Mouse (Mus musculus): ENCODE results near the gene Rnf11. TPM values are rescaled to one million over a fixed set of nuclear protein-coding genes. Genes with fewer than 3 reads are reported as not detected.

Gene Rnf11
- polyA plus RNA-seq, 1 experiment: 27.2 TPM

DNA sequence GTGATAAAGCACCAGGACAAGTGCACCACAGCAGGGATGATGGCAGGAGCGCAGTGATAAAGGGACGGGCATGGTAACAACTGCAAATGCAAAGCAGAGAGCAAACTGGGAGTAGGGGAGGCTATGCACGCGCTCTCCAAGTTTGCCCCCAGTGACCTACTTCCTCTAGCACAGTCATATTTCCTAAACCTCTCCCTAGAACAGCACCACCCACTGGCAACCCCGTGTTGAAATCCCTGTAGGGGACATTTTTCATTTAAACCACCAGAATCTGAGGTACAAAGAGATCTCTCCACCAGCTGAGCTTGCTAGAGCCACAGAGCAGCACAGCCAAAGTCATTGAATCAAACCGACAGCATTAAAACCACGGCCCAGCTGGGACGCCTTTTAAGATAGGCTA, 45.4 kb downstream of the Rnf11 start:
- Histone ChIP-seq H3K4me1 (ENCODE audit: control insufficient read depth, insufficient read depth, insufficient read length, low read length) (no peaks in the 10 kb centered on the region), H3K27me3 (ENCODE audit: control insufficient read depth, insufficient read depth, low read length) (no peaks in the 10 kb centered on the region), H3K36me3 (ENCODE audit: control insufficient read depth, insufficient read depth, low read length) (no peaks in the 10 kb centered on the region), H3K27ac (ENCODE audit: insufficient read depth, low read depth, low read length) (no peak overlapping the region), H3K4me3 (ENCODE audit: low read depth, low read length) (no peak overlapping the region)
- 77% methylated on average over 8 of the region's 8 CpGs for WGBS
- no peak for TF ChIP-seq CTCF (IDR thresholded peaks at IDR 0.05; ENCODE audit: extremely low read depth, insufficient read length, insufficient replicate concordance, low read depth, low read length)
- no peak for TF ChIP-seq POLR2A (IDR thresholded peaks at IDR 0.05; ENCODE audit: low read depth, low read length)

DNA sequence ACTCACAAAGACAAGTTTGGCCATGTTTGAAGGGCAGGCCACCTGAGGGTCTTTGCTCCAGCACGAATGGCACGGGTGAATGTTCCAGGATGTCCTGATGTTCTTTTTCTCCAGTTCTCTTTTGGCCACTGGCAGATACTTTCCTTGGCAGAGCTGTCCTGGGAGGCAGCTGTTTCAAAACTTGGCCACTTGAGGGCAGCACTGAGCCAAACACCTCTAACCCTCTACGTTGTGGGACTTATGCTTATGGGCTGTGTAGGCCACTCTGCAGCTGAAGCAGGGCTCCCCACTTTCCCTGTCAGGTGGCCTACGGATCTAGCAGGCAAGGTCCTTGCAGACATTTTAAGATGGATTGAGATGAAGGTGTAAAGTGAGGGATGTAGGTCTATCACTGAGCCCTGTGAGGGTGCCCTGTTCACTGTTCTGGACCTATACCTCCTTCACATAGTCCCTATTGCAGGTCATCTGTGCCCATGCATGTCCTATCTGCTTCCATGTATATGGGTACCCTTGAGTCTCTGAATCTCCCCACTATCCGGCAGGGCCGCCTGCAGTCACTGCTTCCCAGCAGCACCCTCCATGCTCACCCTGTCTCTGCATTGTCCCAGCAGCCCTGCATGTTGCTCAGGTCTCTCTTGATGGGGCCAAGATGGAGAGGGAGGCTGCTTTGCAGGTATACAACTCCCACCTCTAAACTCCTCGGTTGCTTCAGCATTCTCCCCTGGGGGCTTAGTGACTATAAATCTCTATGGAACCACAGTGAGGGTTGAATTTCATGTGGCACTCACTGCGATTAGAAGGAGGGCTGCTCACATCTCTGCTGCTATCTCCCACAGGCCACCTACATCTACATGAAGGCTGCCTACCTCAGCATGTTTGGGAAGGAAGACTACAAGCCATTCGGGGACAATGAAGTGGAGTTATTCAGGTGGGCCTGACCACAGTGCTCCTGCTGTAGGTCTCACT, 46.3 kb downstream of the Rnf11 start:
- no peaks in the 10 kb centered on the region for H3K36me3 ChIP-seq (ENCODE audit: control insufficient read depth, insufficient read depth, low read length)
- no peaks in the 10 kb centered on the region for H3K4me1 ChIP-seq (ENCODE audit: control insufficient read depth, insufficient read depth, insufficient read length, low read length)
- no peaks in the 10 kb centered on the region for H3K27me3 ChIP-seq (ENCODE audit: control insufficient read depth, insufficient read depth, low read length)
- H3K4me3 ChIP-seq (ENCODE audit: low read depth, low read length): no peak overlapping the region
- TF ChIP-seq POLR2A (IDR thresholded peaks at IDR 0.05; ENCODE audit: low read depth, low read length) (no peak), CTCF (IDR thresholded peaks at IDR 0.05; ENCODE audit: extremely low read depth, insufficient read length, insufficient replicate concordance, low read depth, low read length) (peak; percentile 87; the same call in 1 of the 2 replicates)
- 56% methylated on average over 9 of the region's 9 CpGs for WGBS
- H3K27ac ChIP-seq (ENCODE audit: insufficient read depth, low read depth, low read length): no peak overlapping the region

DNA sequence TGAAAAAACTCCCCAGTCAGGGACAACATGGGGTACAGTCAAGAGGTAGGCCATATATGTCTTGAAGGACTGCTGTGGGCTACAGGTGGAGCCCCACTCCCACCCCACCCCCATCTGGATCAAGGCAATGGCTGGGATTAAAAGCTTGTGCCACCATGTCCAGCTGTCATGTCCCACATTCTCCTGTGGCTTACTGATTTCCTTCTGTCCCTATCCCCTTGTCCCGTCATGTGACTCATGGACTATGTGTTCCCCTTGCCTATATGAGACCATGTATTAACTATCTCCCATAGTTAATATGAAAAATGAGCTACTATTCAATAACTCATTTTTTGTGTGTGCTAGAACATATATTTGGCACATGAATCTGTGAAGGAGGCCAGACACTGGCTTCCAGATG, 50.3 kb downstream of the Rnf11 start:
- TF ChIP-seq CTCF (IDR thresholded peaks at IDR 0.05; ENCODE audit: extremely low read depth, insufficient read length, insufficient replicate concordance, low read depth, low read length) (no peak), POLR2A (IDR thresholded peaks at IDR 0.05; ENCODE audit: low read depth, low read length) (no peak)
- Histone ChIP-seq H3K36me3 (ENCODE audit: control insufficient read depth, insufficient read depth, low read length) (no peaks in the 10 kb centered on the region), H3K4me3 (ENCODE audit: low read depth, low read length) (no peak overlapping the region), H3K27ac (ENCODE audit: insufficient read depth, low read depth, low read length) (no peak overlapping the region), H3K27me3 (ENCODE audit: control insufficient read depth, insufficient read depth, low read length) (no peaks in the 10 kb centered on the region), H3K4me1 (ENCODE audit: control insufficient read depth, insufficient read depth, insufficient read length, low read length) (peaks cover 3% of the 10 kb centered on the region)
- 91% methylated on average over 1 of the region's 1 CpGs for WGBS

DNA sequence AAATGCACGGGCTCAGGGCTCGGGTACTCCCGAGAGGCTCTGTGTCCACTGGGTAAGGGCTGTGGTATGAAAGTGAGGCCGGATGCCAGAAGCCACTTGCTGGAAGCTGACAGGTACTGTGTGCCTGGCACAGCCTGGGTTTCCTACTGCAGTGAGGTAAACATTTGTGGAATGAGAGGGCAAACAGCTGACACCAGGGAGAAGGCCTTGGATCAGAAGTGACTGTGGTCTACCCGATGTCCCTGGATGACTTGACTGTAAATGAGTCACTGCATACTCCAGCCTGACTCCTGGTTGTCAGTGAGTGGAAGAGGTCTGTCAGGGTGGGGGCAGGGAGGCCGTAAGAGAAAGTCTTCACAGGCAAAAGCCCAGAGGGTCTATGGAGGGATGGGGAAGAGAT, 50.9 kb downstream of the Rnf11 start:
- 75% methylated on average over 6 of the region's 6 CpGs for WGBS
- no peaks in the 10 kb centered on the region for H3K27me3 ChIP-seq (ENCODE audit: control insufficient read depth, insufficient read depth, low read length)
- peaks cover 3% of the 10 kb centered on the region for H3K4me1 ChIP-seq (ENCODE audit: control insufficient read depth, insufficient read depth, insufficient read length, low read length)
- no peak overlapping the region for H3K27ac ChIP-seq (ENCODE audit: insufficient read depth, low read depth, low read length)
- H3K4me3 ChIP-seq (ENCODE audit: low read depth, low read length): no peak overlapping the region
- TF ChIP-seq POLR2A (IDR thresholded peaks at IDR 0.05; ENCODE audit: low read depth, low read length) (no peak), CTCF (IDR thresholded peaks at IDR 0.05; ENCODE audit: extremely low read depth, insufficient read length, insufficient replicate concordance, low read depth, low read length) (no peak)
- H3K36me3 ChIP-seq (ENCODE audit: control insufficient read depth, insufficient read depth, low read length): no peaks in the 10 kb centered on the region

DNA sequence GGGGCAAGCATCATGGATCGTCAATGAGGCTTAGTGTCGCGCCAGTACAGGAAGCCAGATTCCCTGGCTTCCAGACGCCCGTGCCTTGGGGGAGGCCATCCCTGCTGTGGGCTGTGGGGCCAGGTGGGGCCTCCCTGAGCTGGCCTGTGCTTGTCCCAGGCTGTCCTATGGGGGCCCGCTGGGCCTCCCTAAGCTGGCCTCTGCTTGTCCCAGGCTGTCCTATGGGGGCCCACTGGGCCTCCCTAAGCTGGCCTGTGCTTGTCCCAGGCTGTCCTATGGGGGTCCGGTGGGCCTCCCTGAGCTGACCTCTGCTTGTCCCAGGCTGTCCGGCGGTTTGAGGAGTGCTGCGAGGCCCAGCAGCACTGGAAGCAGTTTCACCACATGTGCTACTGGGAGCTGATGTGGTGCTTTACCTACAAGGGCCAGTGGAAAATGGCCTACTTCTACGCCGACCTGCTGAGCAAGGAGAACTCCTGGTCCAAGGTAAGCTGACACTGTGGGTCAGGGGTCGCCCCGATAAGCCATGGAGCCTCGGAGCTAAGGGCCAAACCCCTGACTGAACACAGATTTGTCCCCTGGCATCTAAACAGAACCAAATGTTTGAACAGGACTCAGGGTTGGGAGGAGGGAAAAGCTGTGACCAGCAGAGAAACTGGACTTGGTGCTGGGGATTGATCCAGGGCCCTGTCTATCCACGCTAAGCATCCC, 51.7 kb downstream of the Rnf11 start:
- Histone ChIP-seq H3K27me3 (ENCODE audit: control insufficient read depth, insufficient read depth, low read length) (no peaks in the 10 kb centered on the region), H3K36me3 (ENCODE audit: control insufficient read depth, insufficient read depth, low read length) (no peaks in the 10 kb centered on the region), H3K27ac (ENCODE audit: insufficient read depth, low read depth, low read length) (no peak overlapping the region), H3K4me1 (ENCODE audit: control insufficient read depth, insufficient read depth, insufficient read length, low read length) (peaks cover 3% of the 10 kb centered on the region), H3K4me3 (ENCODE audit: low read depth, low read length) (no peak overlapping the region)
- TF ChIP-seq CTCF (IDR thresholded peaks at IDR 0.05; ENCODE audit: extremely low read depth, insufficient read length, insufficient replicate concordance, low read depth, low read length) (no peak), POLR2A (IDR thresholded peaks at IDR 0.05; ENCODE audit: low read depth, low read length) (no peak)
- 84% methylated on average over 16 of the region's 16 CpGs for WGBS

DNA sequence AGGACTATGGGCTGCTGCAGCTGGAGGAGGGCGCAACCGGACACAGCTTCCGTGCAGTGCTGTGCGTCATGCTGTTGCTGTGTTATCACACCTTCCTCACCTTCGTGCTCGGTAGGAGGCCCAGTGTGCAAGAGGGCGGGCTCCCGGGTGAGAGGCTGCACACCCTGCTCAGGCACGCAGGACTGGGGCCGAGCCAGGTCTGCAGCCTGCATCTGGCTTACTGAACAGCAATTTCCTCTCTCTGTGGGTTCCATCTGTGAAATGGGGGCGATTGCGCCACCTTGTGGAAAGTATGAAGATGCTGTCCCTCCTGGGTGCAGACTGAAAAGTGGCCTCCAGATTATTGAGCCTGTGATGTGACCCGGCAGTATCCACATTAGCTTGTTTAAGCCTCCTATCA, 53.7 kb downstream of the Rnf11 start:
- H3K27me3 ChIP-seq (ENCODE audit: control insufficient read depth, insufficient read depth, low read length): no peaks in the 10 kb centered on the region
- TF ChIP-seq CTCF (IDR thresholded peaks at IDR 0.05; ENCODE audit: extremely low read depth, insufficient read length, insufficient replicate concordance, low read depth, low read length): peak; percentile 64; the same call in 1 of the 2 replicates
- TF ChIP-seq POLR2A (IDR thresholded peaks at IDR 0.05; ENCODE audit: low read depth, low read length): no peak
- 17% methylated on average over 13 of the region's 13 CpGs for WGBS
- H3K4me1 ChIP-seq (ENCODE audit: control insufficient read depth, insufficient read depth, insufficient read length, low read length): peaks cover 3% of the 10 kb centered on the region
- H3K36me3 ChIP-seq (ENCODE audit: control insufficient read depth, insufficient read depth, low read length): no peaks in the 10 kb centered on the region
- no peak overlapping the region for H3K4me3 ChIP-seq (ENCODE audit: low read depth, low read length)
- no peak overlapping the region for H3K27ac ChIP-seq (ENCODE audit: insufficient read depth, low read depth, low read length)

DNA sequence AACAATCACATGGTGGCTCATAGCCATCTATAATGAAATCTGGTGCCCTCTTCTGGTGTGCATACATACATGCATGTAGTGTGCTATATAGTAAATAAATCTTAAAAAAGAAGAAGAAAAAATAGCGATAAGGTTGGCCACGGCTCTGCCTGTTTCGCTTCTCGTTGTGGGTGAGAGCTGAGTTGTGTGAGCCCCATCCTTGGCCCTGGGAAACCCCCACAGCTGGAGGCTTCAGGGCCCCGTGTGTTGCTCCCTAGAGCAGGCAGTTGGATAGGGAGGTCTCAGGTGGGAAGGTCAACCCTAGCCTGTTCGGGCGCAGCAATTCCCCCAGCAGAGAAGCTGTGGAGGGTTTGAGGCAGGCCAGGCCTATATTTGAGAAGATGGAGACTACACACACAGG, 54.3 kb downstream of the Rnf11 start:
- 86% methylated on average over 7 of the region's 7 CpGs for WGBS
- no peak overlapping the region for H3K27ac ChIP-seq (ENCODE audit: insufficient read depth, low read depth, low read length)

More for the DNA sequence above, 54.3 kb downstream of the Rnf11 start:
- no peak overlapping the region for H3K4me3 ChIP-seq (ENCODE audit: low read depth, low read length)
- no peaks in the 10 kb centered on the region for H3K36me3 ChIP-seq (ENCODE audit: control insufficient read depth, insufficient read depth, low read length)
- H3K27me3 ChIP-seq (ENCODE audit: control insufficient read depth, insufficient read depth, low read length): no peaks in the 10 kb centered on the region
- no peak for TF ChIP-seq CTCF (IDR thresholded peaks at IDR 0.05; ENCODE audit: extremely low read depth, insufficient read length, insufficient replicate concordance, low read depth, low read length)
- TF ChIP-seq POLR2A (IDR thresholded peaks at IDR 0.05; ENCODE audit: low read depth, low read length): no peak
- peaks cover 3% of the 10 kb centered on the region for H3K4me1 ChIP-seq (ENCODE audit: control insufficient read depth, insufficient read depth, insufficient read length, low read length)

Data from small intestine, adult 2 months (tissue).